Mouse (Mus musculus) G1E (cell line): ENCODE results near the gene Smad3.

Source experiments
- CTCF ChIP-seq: IDR thresholded peaks from 2 replicates; pipeline ENCODE4 v1.5.1; 2012; ENCODE audit warnings: low read depth, low read length, inconsistent platforms, mixed read lengths
- GATA1 ChIP-seq: IDR thresholded peaks from 2 replicates; pipeline ENCODE4 v1.6.1; 2012; ENCODE audit warnings: borderline replicate concordance, low read length, inconsistent platforms, mixed read lengths
- TAL1 ChIP-seq: conservative IDR thresholded peaks from 2 replicates; pipeline ENCODE4 v1.6.1; 2012; ENCODE audit warnings: low read depth, low read length, inconsistent platforms, mixed read lengths

DNA sequence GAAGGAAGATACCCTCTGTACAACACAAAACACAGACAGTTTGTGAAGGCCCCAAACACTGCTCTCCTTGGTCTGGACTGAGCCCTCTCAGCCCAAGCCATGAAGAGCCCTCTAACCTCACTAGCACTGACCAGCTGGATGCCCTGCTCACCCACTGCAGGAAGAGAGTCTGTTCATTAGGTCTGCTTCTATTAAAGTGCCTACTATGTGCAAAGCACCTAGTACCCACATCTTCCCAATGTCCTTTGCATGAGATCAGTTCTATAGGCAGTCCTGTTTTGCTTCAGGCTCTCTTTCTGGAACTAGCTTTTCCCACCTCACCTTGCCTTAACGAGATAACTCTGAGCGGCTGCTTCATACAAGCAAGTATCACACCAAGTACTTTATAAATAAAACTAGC lies 74.9 kb downstream of the Smad3 start:
- TF ChIP-seq CTCF (no peak), GATA1 (no peak), TAL1 (no peak)
